Mouse (Mus musculus) right cerebral cortex, postnatal 4 days (tissue): ENCODE results near the gene Tas2r129.
"Not testable (repeated sequence)": the region's sequence is repeated elsewhere in the genome, so short reads cannot be mapped to it uniquely, and the experiment has no call there.

Experiments
- DNase-seq: peaks from one replicate; pipeline ENCODE4 v3.0.0-alpha.2; 2022

The Tas2r129 gene

DNA sequence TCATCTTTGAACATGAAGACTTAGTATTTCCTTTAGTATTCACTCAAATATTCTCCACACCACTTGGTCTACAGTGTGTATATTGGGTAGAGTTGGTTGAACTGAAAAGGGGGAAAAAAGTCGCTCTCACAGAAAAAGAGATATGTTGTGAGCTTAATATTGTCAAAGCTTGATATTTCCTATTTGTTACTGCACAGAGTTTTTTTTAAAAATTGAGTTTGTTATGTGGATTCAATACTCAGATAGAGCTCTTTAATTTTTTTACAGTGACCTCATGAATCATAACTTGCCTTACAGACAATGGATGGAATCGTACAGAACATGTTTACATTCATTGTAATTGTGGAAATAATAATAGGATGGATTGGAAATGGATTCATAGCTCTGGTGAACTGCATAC lies at the start of gene Tas2r129:
Tas2r129 (plus strand) TSS at position 301 of the 400 bp plus-strand sequence.
- DNase-seq, result no peak

DNA sequence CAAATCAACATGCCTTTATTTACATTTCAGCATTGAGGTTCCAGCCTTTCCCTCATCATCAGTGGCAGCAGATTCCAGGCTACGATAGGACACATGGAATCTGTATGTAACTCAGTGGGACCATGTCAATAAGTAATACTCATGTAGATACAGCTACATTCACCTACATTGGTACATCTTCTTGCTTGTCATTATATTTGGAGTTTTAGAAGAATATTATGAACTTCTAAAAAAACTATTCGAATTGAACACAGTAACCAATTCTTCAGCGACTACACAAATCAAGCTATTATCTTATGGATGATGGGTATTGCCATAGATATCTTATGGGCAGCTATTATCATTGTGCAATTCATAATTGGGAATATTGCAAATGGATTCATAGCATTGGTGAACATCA lies 41.6 kb upstream of the Tas2r129 start, which contains the start of gene Tas2r125:
Tas2r125 (plus strand) TSS at position 301 of the 400 bp plus-strand sequence.
- DNase-seq, result no peak

DNA sequence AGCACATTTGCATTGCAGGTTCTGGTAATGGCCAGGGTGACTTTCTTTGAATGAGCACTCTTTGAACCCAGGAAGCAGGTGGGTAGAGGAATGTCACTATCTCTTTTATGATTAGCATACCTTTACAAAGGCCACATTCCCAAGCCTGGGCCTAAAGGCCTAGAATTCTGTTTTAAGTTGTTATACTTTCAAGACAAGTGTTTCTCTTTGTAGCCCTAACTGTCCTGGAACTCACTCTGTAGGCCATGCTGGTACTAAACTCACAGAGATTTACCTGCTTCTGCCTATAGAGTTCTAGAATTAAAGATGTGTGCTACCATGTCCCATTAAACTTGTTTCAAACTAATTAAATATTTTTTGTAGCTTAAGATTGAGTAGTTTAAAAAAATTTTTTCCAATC lies 9.5 kb upstream of the Tas2r129 start:
- DNase-seq, result not testable (repeated sequence)

DNA sequence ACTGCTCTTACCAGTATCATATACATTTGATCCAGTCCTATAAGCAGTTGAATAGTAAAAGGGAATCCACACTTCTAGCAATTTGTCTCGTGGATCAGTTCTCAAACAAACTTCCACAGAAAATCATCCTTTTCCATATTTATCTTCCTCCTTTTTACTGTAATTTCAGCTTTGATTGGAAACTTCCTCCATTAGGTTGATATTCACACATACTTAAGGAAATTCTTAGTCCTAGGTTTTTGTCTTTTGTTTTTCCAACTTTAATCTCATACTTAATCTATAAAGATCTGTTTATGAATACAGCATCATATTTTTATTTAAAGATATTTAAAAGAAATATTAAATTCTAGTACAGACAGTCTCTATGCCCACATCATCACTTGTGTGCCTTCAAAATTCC lies 6.9 kb downstream of the Tas2r129 start, which contains the start of gene Tas2r131:
Tas2r131 (minus strand) TSS at position 101 of the 400 bp plus-strand sequence.
- DNase-seq, result no peak

DNA sequence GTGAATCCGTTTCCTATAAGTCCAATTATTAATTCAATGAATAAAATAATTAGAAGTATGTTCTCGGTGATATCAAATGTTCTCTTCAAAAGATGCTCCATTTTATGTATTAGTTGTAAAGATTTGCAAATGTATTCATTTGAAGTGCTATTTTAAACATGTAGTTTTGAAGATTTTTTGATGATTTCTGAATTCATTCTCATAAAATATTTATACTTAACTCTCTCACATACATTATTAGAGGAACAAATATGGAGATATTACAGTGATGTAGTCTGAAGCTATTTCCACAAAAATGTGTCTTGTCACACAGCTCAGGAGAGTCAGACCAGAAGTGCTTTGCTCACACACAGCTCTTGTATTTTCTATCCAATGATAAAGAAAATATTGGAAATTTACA lies 30.0 kb downstream of the Tas2r129 start, which contains the start of gene Tas2r109:
Tas2r109 (minus strand) TSS at position 101 of the 400 bp plus-strand sequence.
- no peak for DNase-seq
